Mouse (Mus musculus) midbrain, embryonic 16.5 days (tissue): ENCODE measurements around the gene Fbxw5. TPM values are rescaled to one million over a fixed set of nuclear protein-coding genes. Genes with fewer than 3 reads are reported as not detected.

Experiments
- ATAC-seq: fragments of 200-750 bp; cut with Nextera tagmentation; 2 replicates; pipeline ENCODE4 v1.8.0; 2017; ENCODE audit warnings: moderate TSS enrichment
- H3K27ac ChIP-seq: fragments of 300-500 bp; sonication (generic); 2 replicates; pipeline ENCODE4 v1.5.1; 2014; ENCODE audit warnings: mild to moderate bottlenecking, low read length, mixed read lengths
- H3K27me3 ChIP-seq: fragments of 300-500 bp; sonication (generic); 2 replicates; pipeline ENCODE4 v1.6.1; 2014; ENCODE audit warnings: low read depth, low read length, mixed read lengths; ENCODE audit not compliant: control insufficient read depth, insufficient read depth
- H3K36me3 ChIP-seq: fragments of 300-500 bp; sonication (generic); 2 replicates; pipeline ENCODE4 v1.6.1; 2014; ENCODE audit warnings: mild to moderate bottlenecking, low read length, moderate library complexity, mixed read lengths; ENCODE audit not compliant: control insufficient read depth, insufficient read depth
- H3K4me1 ChIP-seq: fragments of 300-500 bp; sonication (generic); 2 replicates; pipeline ENCODE4 v1.6.1; 2014; ENCODE audit warnings: mild to moderate bottlenecking, low read length, mixed read lengths; ENCODE audit not compliant: control insufficient read depth, insufficient read depth
- H3K4me2 ChIP-seq: fragments of 300-500 bp; sonication (generic); 2 replicates; pipeline ENCODE4 v1.6.1; 2014; ENCODE audit warnings: mild to moderate bottlenecking, low read length, mixed read lengths
- H3K4me3 ChIP-seq: fragments of 300-500 bp; sonication (generic); 2 replicates; pipeline ENCODE4 v1.5.1; 2014; ENCODE audit warnings: low read depth, mild to moderate bottlenecking, low read length, moderate library complexity, mixed read lengths
- H3K9ac ChIP-seq: fragments of 300-500 bp; sonication (generic); 2 replicates; pipeline ENCODE4 v1.6.1; 2014; ENCODE audit warnings: low read depth, low read length, mixed read lengths
- H3K9me3 ChIP-seq: fragments of 300-500 bp; sonication (generic); replicated peaks from 2 replicates; pipeline ENCODE4 v1.6.1; 2014; ENCODE audit warnings: mild to moderate bottlenecking, low read length, mixed read lengths; ENCODE audit not compliant: control insufficient read depth, poor library complexity, severe bottlenecking
- WGBS: fragments of 180-500 bp; shearing (Covaris S2); extraction: QIAGEN DNeasy Blood & Tissue Kit; methylation state at CpG from one replicate; pipeline ENCODE4 v1.1.7; 2014; 5-methylcytosine and 5-hydroxymethylcytosine counted together
- polyA plus RNA-seq: library from polyadenylated mRNA; unstranded; fragments of >200 nt; fragmentation: Nextera tagmentation; extraction: Ambion mirVana; gene quantifications from 2 replicates; pipeline ENCODE4 v1.2.1, GENCODE M21; 2015

Fbxw5 gene
- 137 and 139 TPM in 2 replicates for polyA plus RNA-seq

GRCm38 (mm10) chr2:25500576-25501405 is at the start of gene Fbxw5:
TSS of gene Fbxw5 (plus strand) at chr2:25500750.
- peaks cover 20% of the 10 kb centered on the region for H3K36me3 ChIP-seq
- H3K4me3 ChIP-seq, result peak within 1 kb of the TSS; percentile 70
- peak within 1 kb of the TSS; percentile 87 for H3K9ac ChIP-seq
- no peaks in the 10 kb centered on the region for H3K27me3 ChIP-seq
- ATAC-seq, result peak; percentile 87
- H3K4me2 ChIP-seq, result peak within 1 kb of the TSS; percentile 79
- H3K27ac ChIP-seq, result peak within 1 kb of the TSS; percentile 87
- WGBS, result 1% methylated on average over 35 of the region's 44 CpGs
- H3K4me1 ChIP-seq, result peaks cover 10% of the 10 kb centered on the region
- no peaks in the 10 kb centered on the region for H3K9me3 ChIP-seq

- Histone ChIP-seq H3K4me1 (no peaks in the 10 kb centered on the region), H3K4me2 (no peak overlapping the region), H3K36me3 (peaks cover 19% of the 10 kb centered on the region), H3K9ac (no peak overlapping the region), H3K27ac (no peak overlapping the region), H3K4me3 (no peak overlapping the region), H3K27me3 (no peaks in the 10 kb centered on the region), H3K9me3 (no peaks in the 10 kb centered on the region)
- WGBS, result 86% methylated on average over 8 of the region's 8 CpGs
- no peak for ATAC-seq
These were observed 49.5 kb upstream of the Fbxw5 start for GRCm38 (mm10) chr2:25450853-25451647.

- Histone ChIP-seq H3K4me1 (no peaks in the 10 kb centered on the region), H3K4me3 (no peak overlapping the region), H3K9ac (no peak overlapping the region), H3K27me3 (no peaks in the 10 kb centered on the region), H3K36me3 (peaks cover 7% of the 10 kb centered on the region), H3K27ac (no peak overlapping the region), H3K9me3 (no peaks in the 10 kb centered on the region), H3K4me2 (no peak overlapping the region)
- WGBS, result 35% methylated on average over 1 of the region's 1 CpGs
- ATAC-seq, result no peak
These were observed 47.6 kb upstream of the Fbxw5 start for GRCm38 (mm10) chr2:25452951-25453350.

- no peak within 1 kb of the TSS for H3K4me3 ChIP-seq
- no peak within 1 kb of the TSS for H3K27ac ChIP-seq
- H3K4me1 ChIP-seq, result peaks cover 19% of the 10 kb centered on the region
- no peaks in the 10 kb centered on the region for H3K27me3 ChIP-seq
- no peak within 1 kb of the TSS for H3K9ac ChIP-seq
- H3K9me3 ChIP-seq, result no peaks in the 10 kb centered on the region
- H3K36me3 ChIP-seq, result peaks cover 18% of the 10 kb centered on the region
- no peak within 1 kb of the TSS for H3K4me2 ChIP-seq
- ATAC-seq, result no peak
- 66% methylated on average over 14 of the region's 14 CpGs for WGBS
These were observed 44.2 kb upstream of the Fbxw5 start, which contains the start of gene Clic3 for GRCm38 (mm10) chr2:25456205-25456953. TSS of gene Clic3 (plus strand) at chr2:25456838.

GRCm38 (mm10) chr2:25457022-25457896 is 43.3 kb upstream of the Fbxw5 start:
- Histone ChIP-seq H3K9me3 (no peaks in the 10 kb centered on the region), H3K4me2 (no peak overlapping the region), H3K27ac (no peak overlapping the region), H3K4me1 (peaks cover 22% of the 10 kb centered on the region), H3K9ac (no peak overlapping the region), H3K27me3 (no peaks in the 10 kb centered on the region), H3K4me3 (no peak overlapping the region), H3K36me3 (peaks cover 18% of the 10 kb centered on the region)
- no peak for ATAC-seq
- 84% methylated on average over 9 of the region's 9 CpGs for WGBS

GRCm38 (mm10) chr2:25458911-25459310 is 41.6 kb upstream of the Fbxw5 start:
- no peak overlapping the region for H3K4me3 ChIP-seq
- H3K9ac ChIP-seq, result no peak overlapping the region
- H3K27ac ChIP-seq, result no peak overlapping the region
- H3K27me3 ChIP-seq, result no peaks in the 10 kb centered on the region
- H3K36me3 ChIP-seq, result peaks cover 18% of the 10 kb centered on the region
- H3K4me1 ChIP-seq, result peaks cover 22% of the 10 kb centered on the region
- WGBS, result 77% methylated on average over 5 of the region's 5 CpGs
- no peak overlapping the region for H3K4me2 ChIP-seq
- no peaks in the 10 kb centered on the region for H3K9me3 ChIP-seq
- ATAC-seq, result no peak

- H3K9ac ChIP-seq, result peak overlapping the region; percentile 85
- H3K27me3 ChIP-seq, result no peaks in the 10 kb centered on the region
- H3K4me3 ChIP-seq, result peak overlapping the region; percentile 59
- H3K9me3 ChIP-seq, result no peaks in the 10 kb centered on the region
- peak overlapping the region; percentile 98 for H3K4me2 ChIP-seq
- peaks cover 22% of the 10 kb centered on the region for H3K4me1 ChIP-seq
- WGBS, result 31% methylated on average over 5 of the region's 5 CpGs
- ATAC-seq, result peak; percentile 27
- peak overlapping the region; percentile 91 for H3K27ac ChIP-seq
- H3K36me3 ChIP-seq, result peaks cover 18% of the 10 kb centered on the region
These were observed 40.4 kb upstream of the Fbxw5 start for GRCm38 (mm10) chr2:25460135-25460534.
